Mouse (Mus musculus) MEL (cell line): ENCODE results near the gene Zscan20. TPM values are rescaled to one million over a fixed set of nuclear protein-coding genes. Genes with fewer than 3 reads are reported as not detected.

Source experiments
- DNase-seq: peaks from one replicate; pipeline ENCODE4 v3.0.0; 2011; ENCODE audit warnings: low read depth, low spot score
- H3K27ac ChIP-seq: 2 replicates; pipeline ENCODE4 v1.5.1; 2012; ENCODE audit warnings: low read depth, mild to moderate bottlenecking, control low read depth, low read length, moderate library complexity; ENCODE audit not compliant: control insufficient read depth
- H3K27me3 ChIP-seq, 2 experiments: fragments of 150-350 bp in 1 of 2; sonication (generic) in 1 of 2; 2 replicates each; pipeline ENCODE4 v1.6.1; 2012; ENCODE audit warnings: low read length in 2 of 2, mild to moderate bottlenecking in 2 of 2, improper control_type of control experiment in 1 of 2, moderate library complexity in 1 of 2; ENCODE audit not compliant: insufficient read depth in 2 of 2, control insufficient read depth in 1 of 2
- H3K36me3 ChIP-seq, 2 experiments: 2 replicates each; pipeline ENCODE4 v1.6.1; 2012 to 2014; ENCODE audit warnings: low read length in 2 of 2, improper control_type of control experiment in 1 of 2, inconsistent platforms in 1 of 2, mild to moderate bottlenecking in 1 of 2; ENCODE audit not compliant: insufficient read depth in 2 of 2, control insufficient read depth in 1 of 2
- H3K4me1 ChIP-seq, 2 experiments: fragments of 150-350 bp in 1 of 2; sonication (generic) in 1 of 2; 2 replicates each; pipeline ENCODE4 v1.6.1; 2012; ENCODE audit warnings: low read length in 2 of 2, improper control_type of control experiment in 1 of 2, mild to moderate bottlenecking in 1 of 2; ENCODE audit not compliant: insufficient read depth in 2 of 2, control insufficient read depth in 1 of 2
- H3K4me3 ChIP-seq, 2 experiments: fragments of 150-350 bp in 1 of 2; sonication (generic) in 1 of 2; 2 replicates each; pipeline ENCODE4 v1.5.1; 2012; ENCODE audit warnings: low read depth in 2 of 2, low read length in 2 of 2, mild to moderate bottlenecking in 2 of 2, moderate library complexity in 2 of 2, control low read depth in 1 of 2, improper control_type of control experiment in 1 of 2; ENCODE audit not compliant: control insufficient read depth in 1 of 2, insufficient read depth in 1 of 2
- H3K79me2 ChIP-seq: 2 replicates; pipeline ENCODE4 v1.6.1; 2012; ENCODE audit warnings: mild to moderate bottlenecking, low read length, moderate library complexity; ENCODE audit not compliant: control insufficient read depth, poor library complexity, insufficient read depth
- H3K9ac ChIP-seq: 2 replicates; pipeline ENCODE4 v1.6.1; 2012; ENCODE audit warnings: low read depth, mild to moderate bottlenecking, control low read depth, low read length, moderate library complexity; ENCODE audit not compliant: control insufficient read depth, poor library complexity, severe bottlenecking
- H3K9me3 ChIP-seq: fragments of 150-350 bp; sonication (generic); replicated peaks from 2 replicates; pipeline ENCODE4 v1.6.1; 2012; ENCODE audit warnings: mild to moderate bottlenecking, low read length, improper control_type of control experiment, moderate library complexity; ENCODE audit not compliant: insufficient read depth
- BHLHE40 ChIP-seq: IDR thresholded peaks from 2 replicates; pipeline ENCODE4 v1.6.1; 2012; ENCODE audit warnings: low read depth, mild to moderate bottlenecking, inconsistent platforms, low read length, improper control_type of control experiment, borderline replicate concordance
- CHD2 ChIP-seq: IDR thresholded peaks from 2 replicates; pipeline ENCODE4 v1.6.1; 2011; ENCODE audit warnings: low read length, improper control_type of control experiment
- CTCF ChIP-seq, 3 experiments: IDR thresholded peaks in 2 of 3; conservative IDR thresholded peaks in 1 of 3; 2 replicates each; pipeline ENCODE4 v1.5.1; 2011 to 2012; ENCODE audit warnings: low read length in 3 of 3, low read depth in 2 of 3, mild to moderate bottlenecking in 2 of 3, improper control_type of control experiment in 1 of 3, inconsistent platforms in 1 of 3, mixed read lengths in 1 of 3, moderate library complexity in 1 of 3; ENCODE audit not compliant: control insufficient read depth in 1 of 3, insufficient read depth in 1 of 3, poor library complexity in 1 of 3, severe bottlenecking in 1 of 3
- ELF1 ChIP-seq: IDR thresholded peaks from 2 replicates; pipeline ENCODE4 v1.6.1; 2014; ENCODE audit warnings: low read depth, mild to moderate bottlenecking, inconsistent platforms, low read length, improper control_type of control experiment, moderate library complexity
- ETS1 ChIP-seq: IDR thresholded peaks from 2 replicates; pipeline ENCODE4 v1.6.1; 2012; ENCODE audit warnings: low read depth, mild to moderate bottlenecking, inconsistent platforms, low read length, improper control_type of control experiment, moderate library complexity
- GABPA ChIP-seq: IDR thresholded peaks from 2 replicates; pipeline ENCODE4 v1.6.1; 2012; ENCODE audit warnings: low read depth, mild to moderate bottlenecking, inconsistent platforms, low read length, improper control_type of control experiment, moderate library complexity
- GATA1 ChIP-seq: IDR thresholded peaks from 2 replicates; pipeline ENCODE4 v1.6.1; 2011; ENCODE audit warnings: low read depth, low read length, improper control_type of control experiment
- HCFC1 ChIP-seq: IDR thresholded peaks from 2 replicates; pipeline ENCODE4 v1.6.1; 2012; ENCODE audit warnings: low read depth, mild to moderate bottlenecking, inconsistent platforms, low read length, improper control_type of control experiment, moderate library complexity
- JUND ChIP-seq: IDR thresholded peaks from 2 replicates; pipeline ENCODE4 v1.6.1; 2011; ENCODE audit warnings: low read depth, mild to moderate bottlenecking, improper control_type of control experiment, low read length
- KAT2A ChIP-seq: conservative IDR thresholded peaks from 2 replicates; pipeline ENCODE4 v1.6.1; 2012; ENCODE audit warnings: low read depth, low read length, improper control_type of control experiment, inconsistent platforms
- MAFK ChIP-seq: IDR thresholded peaks from 2 replicates; pipeline ENCODE4 v1.6.1; 2011; ENCODE audit warnings: low read depth, mild to moderate bottlenecking, low read length, improper control_type of control experiment, borderline replicate concordance
- MAX ChIP-seq: IDR thresholded peaks from 2 replicates; pipeline ENCODE4 v1.6.1; 2011; ENCODE audit warnings: low read length, improper control_type of control experiment
- MAZ ChIP-seq: IDR thresholded peaks from 2 replicates; pipeline ENCODE4 v1.6.1; 2012; ENCODE audit warnings: low read depth, mild to moderate bottlenecking, inconsistent platforms, low read length, improper control_type of control experiment
- MXI1 ChIP-seq: IDR thresholded peaks from 2 replicates; pipeline ENCODE4 v1.6.1; 2011; ENCODE audit warnings: mild to moderate bottlenecking, low read depth, low read length, improper control_type of control experiment
- MYC ChIP-seq: IDR thresholded peaks from 2 replicates; pipeline ENCODE4 v1.6.1; 2011; ENCODE audit warnings: low read depth, mild to moderate bottlenecking, low read length, improper control_type of control experiment, moderate library complexity
- NELFE ChIP-seq: IDR thresholded peaks from 2 replicates; pipeline ENCODE4 v1.6.1; 2011; ENCODE audit warnings: low read depth, low read length, improper control_type of control experiment
- NRF1 ChIP-seq: IDR thresholded peaks from 2 replicates; pipeline ENCODE4 v1.6.1; 2014; ENCODE audit warnings: low read depth, mild to moderate bottlenecking, inconsistent platforms, low read length, improper control_type of control experiment, moderate library complexity; ENCODE audit not compliant: poor library complexity, insufficient read depth, severe bottlenecking
- POLR2A ChIP-seq, 2 experiments: IDR thresholded peaks; 2 replicates each; pipeline ENCODE4 v1.6.1; 2011 to 2012; ENCODE audit warnings: low read length in 2 of 2, mild to moderate bottlenecking in 2 of 2, control low read depth in 1 of 2, improper control_type of control experiment in 1 of 2, low read depth in 1 of 2, moderate library complexity in 1 of 2; ENCODE audit not compliant: control insufficient read depth in 1 of 2, insufficient read depth in 1 of 2, poor library complexity in 1 of 2
- POLR2AphosphoS2 ChIP-seq: IDR thresholded peaks from 2 replicates; pipeline ENCODE4 v1.6.1; 2011; ENCODE audit warnings: low read length, improper control_type of control experiment
- RCOR1 ChIP-seq: IDR thresholded peaks from 2 replicates; pipeline ENCODE4 v1.6.1; 2012; ENCODE audit warnings: low read depth, mild to moderate bottlenecking, inconsistent platforms, low read length, improper control_type of control experiment
- SIN3A ChIP-seq: IDR thresholded peaks from 2 replicates; pipeline ENCODE4 v1.6.1; 2012; ENCODE audit warnings: low read length, improper control_type of control experiment, inconsistent platforms
- SMC3 ChIP-seq: IDR thresholded peaks from 2 replicates; pipeline ENCODE4 v1.6.1; 2011; ENCODE audit warnings: low read depth, low read length, improper control_type of control experiment
- TAL1 ChIP-seq: IDR thresholded peaks from 2 replicates; pipeline ENCODE4 v1.6.1; 2012; ENCODE audit warnings: mild to moderate bottlenecking, inconsistent platforms, low read length, moderate library complexity, mixed read lengths
- TCF12 ChIP-seq: IDR thresholded peaks from 2 replicates; pipeline ENCODE4 v1.6.1; 2014; ENCODE audit warnings: low read depth, mild to moderate bottlenecking, inconsistent platforms, low read length, improper control_type of control experiment, moderate library complexity
- UBTF ChIP-seq: IDR thresholded peaks from 2 replicates; pipeline ENCODE4 v1.6.1; 2012; ENCODE audit warnings: low read depth, mild to moderate bottlenecking, inconsistent platforms, low read length, improper control_type of control experiment, moderate library complexity, borderline replicate concordance; ENCODE audit not compliant: insufficient read depth
- USF1 ChIP-seq: IDR thresholded peaks from 2 replicates; pipeline ENCODE4 v1.6.1; 2014; ENCODE audit warnings: low read depth, mild to moderate bottlenecking, inconsistent platforms, low read length, improper control_type of control experiment, moderate library complexity
- USF2 ChIP-seq, 2 experiments: IDR thresholded peaks; 2 replicates each; pipeline ENCODE4 v1.6.1; 2011 to 2012; ENCODE audit warnings: improper control_type of control experiment in 2 of 2, low read length in 2 of 2, borderline replicate concordance in 1 of 2, inconsistent platforms in 1 of 2, low read depth in 1 of 2, mild to moderate bottlenecking in 1 of 2; ENCODE audit not compliant: insufficient read depth in 1 of 2
- ZC3H11A ChIP-seq: IDR thresholded peaks from 2 replicates; pipeline ENCODE4 v1.6.1; 2012; ENCODE audit warnings: low read depth, mild to moderate bottlenecking, inconsistent platforms, low read length, improper control_type of control experiment
- ZMIZ1 ChIP-seq: IDR thresholded peaks from 2 replicates; pipeline ENCODE4 v1.6.1; 2012; ENCODE audit warnings: low read depth, mild to moderate bottlenecking, inconsistent platforms, low read length, improper control_type of control experiment, moderate library complexity
- ZNF384 ChIP-seq: IDR thresholded peaks from 2 replicates; pipeline ENCODE4 v1.6.1; 2012; ENCODE audit warnings: low read depth, mild to moderate bottlenecking, inconsistent platforms, low read length, improper control_type of control experiment
- polyA plus RNA-seq, 2 experiments: library from polyadenylated mRNA; stranded (reverse) in 1 of 2; unstranded in 1 of 2; fragments of >175 nt in 1 of 2; fragments of >200 nt in 1 of 2; gene quantifications; 2 replicates each; pipeline versions ENCODE4 v1.2.1 to v1.2.4; 2012; ENCODE audit warnings: low replicate concordance in 2 of 2, low read depth in 1 of 2; ENCODE audit not compliant: insufficient read length in 2 of 2, insufficient read depth in 1 of 2, missing spikeins in 1 of 2
- total RNA-seq: library from RNA; depleted of rRNA; stranded (reverse); fragments of 300-350 nt; gene quantifications from 2 replicates; pipeline ENCODE4 v1.2.3, GENCODE M21; 2012; rRNA removed

The Zscan20 gene
- 5.5 and 5.6 TPM in 2 replicates for total RNA-seq
- 1 to 10 TPM in 1 of 2 experiments, not detected in 1; 4.3 TPM for polyA plus RNA-seq

- H3K79me2 ChIP-seq: no peaks in the 10 kb centered on the region; the same call in 1 of the 2 replicates
- peak within 1 kb of the TSS; percentile 50 for H3K27ac ChIP-seq
- H3K36me3 ChIP-seq: peaks cover 0 to 4% of the 10 kb centered on the region in 2 experiments; a peak in 1 of 4 replicates
- H3K27me3 ChIP-seq: no peaks in the 10 kb centered on the region
- H3K4me3 ChIP-seq: peak within 1 kb of the TSS; percentile 77 to 79
- TF ChIP-seq USF1 (peak; percentile 47), ELF1 (peak; percentile 89), SMC3 (no peak), ZMIZ1 (0 out of 2 replicates have a peak, but pooled peaks have one; percentile 64), KAT2A (peak; percentile 83), GATA1 (no peak), ZNF384 (0 out of 2 replicates have a peak, but pooled peaks have one; percentile 12), MXI1 (peak; percentile 77), HCFC1 (peak; percentile 97), MAZ (peak; percentile 71), POLR2A (IDR thresholded peaks at IDR 0.05; ENCODE audit: control insufficient read depth in 1 of 2, insufficient read depth in 1 of 2, low read depth in 1 of 2, low read length in 2 of 2, poor library complexity in 1 of 2) (peak in 1 of 2 experiments; percentile 61; a peak in 1 of 4 replicates), TAL1 (no peak), MYC (no peak), GABPA (no peak), USF2 (IDR thresholded peaks at IDR 0.05; ENCODE audit: borderline replicate concordance in 1 of 2, insufficient read depth in 1 of 2, low read depth in 1 of 2, low read length in 2 of 2) (no peak), CHD2 (peak; percentile 55), MAX (no peak; the same call in 1 of the 2 replicates), SIN3A (peak; percentile 78), CTCF (IDR thresholded peaks at IDR 0.05 in 2 of 3, conservative IDR thresholded peaks at IDR 0.05 in 1 of 3; ENCODE audit: control insufficient read depth in 1 of 3, insufficient read depth in 1 of 3, low read depth in 2 of 3, low read length in 3 of 3, poor library complexity in 1 of 3, severe bottlenecking in 1 of 3) (no peak), NELFE (peak; percentile 76), RCOR1 (peak; percentile 37; the same call in 1 of the 2 replicates), BHLHE40 (peak; percentile 14; the same call in 1 of the 2 replicates), JUND (0 out of 2 replicates have a peak, but pooled peaks have one; percentile 39), ETS1 (peak; percentile 27; the same call in 1 of the 2 replicates), NRF1 (peak; percentile 38; the same call in 1 of the 2 replicates), UBTF (no peak), POLR2AphosphoS2 (peak; percentile 66), MAFK (no peak), ZC3H11A (no peak), TCF12 (peak; percentile 58; the same call in 1 of the 2 replicates)
- peak within 1 kb of the TSS; percentile 60 for H3K9ac ChIP-seq
- H3K4me1 ChIP-seq: peaks cover 0 to 4% of the 10 kb centered on the region in 2 experiments; a peak in 1 of 4 replicates
- DNase-seq: peak; percentile 99
- no peaks in the 10 kb centered on the region for H3K9me3 ChIP-seq
Measured at GRCm38 (mm10) chr4:128609925-128610402, at the start of gene Zscan20. TSS of gene Zscan20 (minus strand) at chr4:128610098.
